Mouse (Mus musculus) cortical plate, adult 2 months (tissue): Measurements from ENCODE around the gene Dnajc3.

Source experiments
- CTCF ChIP-seq: fragments of 200-500 bp; IDR thresholded peaks from 2 replicates; pipeline ENCODE4 v1.5.1; 2011; ENCODE audit warnings: mild to moderate bottlenecking, control low read depth, low read length; ENCODE audit not compliant: insufficient read depth; ENCODE audit errors: extremely low read depth
- POLR2A ChIP-seq: fragments of 200-500 bp; IDR thresholded peaks from 2 replicates; pipeline ENCODE4 v1.6.1; 2011; ENCODE audit warnings: mild to moderate bottlenecking, low read length, control low read depth; ENCODE audit not compliant: insufficient read depth; ENCODE audit errors: extremely low read depth

GRCm38 (mm10) chr14:119027675-119028253 is 90.0 kb downstream of the Dnajc3 start:
- TF ChIP-seq POLR2A (no peak), CTCF (no peak)
